Mouse (Mus musculus): ENCODE results near the gene Prdm5.

GRCm38 (mm10) chr6:65828656-65829055 lies 49.9 kb downstream of the Prdm5 start:
- TF ChIP-seq POLR2A (IDR thresholded peaks at IDR 0.05; ENCODE audit: borderline replicate concordance, extremely low read depth, low read depth, low read length) (no peak), CTCF (IDR thresholded peaks at IDR 0.05; ENCODE audit: insufficient read depth, low read length) (no peak)

Data from lung, adult 2 months (tissue).